Mouse (Mus musculus): ENCODE results near the gene Dyx1c1. TPM values are rescaled to one million over a fixed set of nuclear protein-coding genes. Genes with fewer than 3 reads are reported as not detected.

The Dyx1c1 gene
- total RNA-seq, 2 experiments from 2014 or later = 0.62 to 1.4 TPM

DNA sequence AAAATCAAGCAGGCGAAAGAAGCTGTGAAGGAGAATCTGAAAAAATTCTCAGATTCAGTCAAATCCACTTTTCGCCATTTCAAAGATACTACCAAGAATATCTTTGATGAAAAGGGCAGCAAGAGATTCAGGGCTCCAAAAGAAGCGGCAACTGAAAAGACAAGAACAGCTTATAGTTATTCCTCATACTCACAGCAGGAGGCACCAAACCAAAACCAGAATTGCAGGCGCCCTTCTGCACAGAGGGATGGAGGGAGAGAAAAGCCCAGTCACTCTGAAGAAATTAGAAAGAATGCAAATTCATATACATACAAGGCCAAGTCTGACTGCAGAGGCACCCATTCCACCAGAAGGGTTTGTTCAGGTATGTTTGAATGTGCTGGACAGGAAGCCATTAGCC, 54.0 kb downstream of the Dyx1c1 start:
- DNase-seq (ENCODE audit: low spot score in 2 of 2) = no peak
- intact Hi-C loops (cut with DNase I) = no loop called here

DNA sequence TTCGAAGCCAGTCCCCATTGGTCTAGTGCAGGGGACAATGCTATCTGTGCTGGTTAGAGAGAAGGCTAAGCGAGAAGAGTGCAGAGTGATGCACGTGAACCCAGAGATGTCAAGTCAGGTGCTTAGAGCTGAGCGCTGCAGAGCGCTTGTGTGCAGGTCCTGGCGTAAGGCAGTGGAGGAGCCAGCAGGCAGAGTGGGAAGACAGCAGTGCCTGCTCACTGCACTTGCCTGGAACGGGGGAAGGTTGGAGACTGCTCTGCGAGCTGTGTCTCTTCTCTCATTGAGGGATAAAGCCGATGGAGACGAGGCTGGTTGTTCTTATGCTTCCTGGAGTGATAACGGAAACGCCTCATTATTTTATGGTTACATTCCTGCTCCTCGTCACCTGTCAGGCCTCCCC, 56.1 kb downstream of the Dyx1c1 start:
- intact Hi-C loops (cut with DNase I) = no loop called here
- peak in 1 of 2 experiments; percentile 19 for DNase-seq (ENCODE audit: low spot score in 2 of 2)

DNA sequence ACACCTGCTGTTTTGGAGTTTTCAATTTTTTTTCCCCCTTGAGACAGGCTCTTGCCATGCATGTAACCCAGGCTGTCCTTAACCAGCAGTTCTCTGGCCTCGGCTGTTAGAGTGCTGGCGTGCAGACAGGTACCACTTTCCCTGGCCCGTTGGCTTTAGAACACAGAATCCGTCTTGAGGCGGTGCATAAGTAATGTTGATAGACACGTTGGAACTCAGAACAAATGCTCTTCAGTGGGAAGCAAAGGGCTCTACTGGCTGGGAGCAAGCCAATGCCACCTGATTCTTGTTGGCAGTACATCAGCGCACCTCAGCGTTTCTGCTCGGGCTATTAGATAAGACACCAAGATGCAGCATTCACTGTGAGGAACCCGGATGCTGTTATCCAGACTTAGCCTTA, 61.3 kb downstream of the Dyx1c1 start:
- DNase-seq (ENCODE audit: low spot score in 2 of 2) = no peak
- intact Hi-C loops (cut with DNase I) = no loop called here

DNA sequence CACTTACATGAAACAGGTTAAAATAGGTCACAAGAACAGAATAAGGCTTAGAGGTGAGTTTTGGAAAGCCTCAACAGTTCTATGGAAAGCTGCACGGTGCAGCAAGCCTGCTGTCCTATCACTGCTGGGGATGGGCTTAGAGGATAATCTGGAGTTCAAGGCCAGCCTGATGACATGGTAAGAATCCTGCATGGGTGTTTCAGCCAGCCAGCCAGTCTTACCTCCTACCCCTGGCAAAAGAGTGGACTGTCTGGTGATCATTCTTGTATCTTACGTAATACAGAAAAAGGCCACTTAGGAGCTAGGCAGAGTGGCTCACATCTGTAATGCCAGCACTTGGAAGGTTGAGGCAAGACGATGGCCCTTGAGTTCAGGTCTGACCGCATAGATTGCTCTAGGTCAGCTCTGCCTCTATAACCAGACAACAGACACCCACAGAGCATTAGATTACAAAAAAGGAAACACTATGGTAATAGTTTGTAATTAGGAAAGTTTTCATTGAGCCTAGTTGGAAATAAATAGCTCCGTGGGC, 62.0 kb downstream of the Dyx1c1 start:
- no peak for DNase-seq (ENCODE audit: low spot score in 2 of 2)
- intact Hi-C loops (cut with DNase I) = no loop called here

Small RNAs within 50 kb of the gene (microRNA-seq; reads per million reads assigned to microRNA genes)
- 0 reads per million in 2 experiments for gene Gm27353

Other genes starting within 250 kb of the Dyx1c1 start
- 1 to 10 TPM; 1.1 to 1.7 TPM for gene Prtg, start 151.9 kb upstream of the Dyx1c1 start, total RNA-seq (2021)
- gene Pygo1, start 33.1 kb upstream of the Dyx1c1 start, total RNA-seq (2021) = 10 to 100 TPM; 14.5 to 14.6 TPM
- gene Gm44503, start 67 bp downstream of the Dyx1c1 start, total RNA-seq (2021) = under 1 TPM in 1 of 2 experiments, not detected in 1; 0.09 TPM
- 10 to 100 TPM in 1 of 2 experiments, 1 to 10 TPM in 1; 9.0 to 10.1 TPM for gene Ccpg1os, start 26.6 kb downstream of the Dyx1c1 start, total RNA-seq (2021)
- 100 to 1,000 TPM; 111 to 123 TPM for gene Ccpg1, start 26.6 kb downstream of the Dyx1c1 start, total RNA-seq (2021)
- gene Pigb, start 81.6 kb downstream of the Dyx1c1 start, total RNA-seq (2021) = 10 to 100 TPM; 14.6 to 16.7 TPM
- 1 to 10 TPM; 4.9 to 8.1 TPM for gene Rab27a, start 86.1 kb downstream of the Dyx1c1 start, total RNA-seq (2021)
- gene Khdc3, start 143.1 kb downstream of the Dyx1c1 start, total RNA-seq (2021) = 1 to 10 TPM; 1.3 to 2.4 TPM
- not detected for gene Gm20509, start 143.7 kb downstream of the Dyx1c1 start, total RNA-seq (2021)
- gene Rsl24d1, start 154.6 kb downstream of the Dyx1c1 start, total RNA-seq (2021) = 10 to 100 TPM; 55.7 to 62.4 TPM